Mouse (Mus musculus) erythroid progenitor cell, adult 5-6 weeks (primary cell): ENCODE measurements around the gene Olfr57. TPM values are rescaled to one million over a fixed set of nuclear protein-coding genes. Genes with fewer than 3 reads are reported as not detected.
"Not testable (repeated sequence)": the region's sequence is repeated elsewhere in the genome, so short reads cannot be mapped to it uniquely, and the experiment has no call there.

Experiments used
- ATAC-seq: replicated peaks from 2 replicates; pipeline ENCODE4 v1.8.0; 2016; ENCODE audit warnings: moderate number of reproducible peaks, mild to moderate bottlenecking, moderate TSS enrichment, inconsistent platforms; ENCODE audit not compliant: poor library complexity, low FRiP score, severe bottlenecking
- total RNA-seq, 2 experiments: library from RNA; stranded (forward) in 1 of 2; stranded (reverse) in 1 of 2; fragments of 150-400 nt in 1 of 2; fragments of 186-747, 209-891 nt in 1 of 2; gene quantifications; 2 replicates each; pipeline versions ENCODE4 v1.2.3 to v1.2.4; 2015 to 2017; ENCODE audit warnings: low replicate concordance in 2 of 2

The Olfr57 gene
- total RNA-seq (2015; ENCODE audit: low replicate concordance) (not detected in 2 replicates), total RNA-seq (2017; ENCODE audit: low replicate concordance) (not detected in 2 replicates)

DNA sequence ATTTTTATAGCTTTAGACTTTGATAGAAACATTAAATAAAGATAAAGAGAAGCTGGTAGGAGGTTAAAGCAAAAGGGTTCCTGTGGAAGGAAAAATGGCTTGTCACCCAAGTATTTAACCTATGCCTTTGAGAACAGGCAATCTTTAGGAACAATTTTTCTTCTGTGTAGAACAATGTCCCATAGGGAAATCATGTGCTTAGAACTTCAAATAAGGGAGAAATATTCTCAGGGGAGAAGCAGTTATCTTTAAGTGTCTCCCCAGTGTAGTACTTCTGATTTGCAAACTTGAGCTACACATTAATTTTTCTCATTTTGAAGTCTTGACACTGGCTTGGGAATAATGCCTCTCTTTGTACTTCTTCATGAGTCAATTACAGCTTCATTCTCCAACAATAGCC lies at the start of gene Olfr57:
TSS of gene Olfr57 (plus strand) at position 301 of the 400 bp plus-strand sequence.
- no peak for ATAC-seq

DNA sequence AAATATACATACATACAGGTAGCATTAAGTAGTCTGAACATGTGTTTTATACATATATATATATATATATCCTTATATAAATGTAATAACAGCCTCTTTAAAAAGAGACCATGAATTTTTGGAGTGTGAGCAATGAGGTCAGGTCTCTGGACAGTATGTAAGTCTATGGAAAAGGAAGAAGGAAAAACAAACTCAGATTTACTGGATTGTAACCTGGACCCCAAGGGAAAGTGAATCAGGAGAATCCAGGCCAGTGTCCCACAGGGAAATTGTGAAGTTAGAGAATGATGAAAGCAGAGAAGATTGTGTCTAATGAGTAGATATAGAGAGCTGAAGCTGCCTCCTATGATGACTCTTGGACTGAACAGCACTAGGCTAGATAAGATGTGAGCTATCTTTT lies 47.8 kb upstream of the Olfr57 start, which contains the start of gene Olfr1352:
TSS of gene Olfr1352 (plus strand) at position 301 of the 400 bp plus-strand sequence.
- no peak for ATAC-seq

DNA sequence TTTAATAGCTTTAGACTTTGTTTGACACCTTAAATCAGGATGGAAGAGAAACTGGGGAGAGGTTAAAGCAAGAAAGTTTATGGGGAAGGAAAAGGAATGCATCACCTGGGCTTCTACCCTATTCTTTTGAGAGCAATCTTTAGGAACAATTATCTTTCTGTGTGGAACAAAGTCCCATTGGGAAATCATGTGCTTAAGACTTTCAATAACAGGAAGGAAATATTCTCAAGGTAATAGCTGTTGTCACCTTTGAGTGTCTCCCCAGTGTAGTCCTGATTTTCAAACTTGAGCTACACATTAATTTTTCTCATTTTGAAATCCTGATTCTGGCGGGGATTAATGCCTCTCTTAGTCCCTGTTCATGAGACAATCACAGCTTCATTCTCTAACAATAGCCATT lies 16.4 kb upstream of the Olfr57 start, which contains the start of gene Olfr1351:
TSS of gene Olfr1351 (plus strand) at position 301 of the 400 bp plus-strand sequence.
- ATAC-seq, result no peak

DNA sequence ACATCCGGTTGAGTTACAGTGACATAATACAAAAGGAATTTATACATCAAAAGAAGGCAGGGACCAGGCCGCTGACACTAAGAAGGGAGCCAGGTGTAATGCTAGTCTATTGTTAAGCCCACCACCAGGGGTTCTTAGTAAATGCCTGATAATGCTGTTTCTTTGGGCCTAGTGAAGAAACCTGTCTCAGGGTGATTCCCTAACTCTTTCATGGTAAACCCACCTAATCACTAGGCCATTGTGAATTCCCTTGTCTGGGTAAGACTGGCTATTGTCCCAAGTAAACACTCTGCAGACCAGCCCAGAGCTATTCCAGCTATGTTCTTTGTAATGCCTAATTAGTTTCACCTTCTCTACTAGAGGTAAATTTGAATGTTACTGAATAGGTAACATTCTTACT lies 13.9 kb downstream of the Olfr57 start:
- not testable (repeated sequence) for ATAC-seq

DNA sequence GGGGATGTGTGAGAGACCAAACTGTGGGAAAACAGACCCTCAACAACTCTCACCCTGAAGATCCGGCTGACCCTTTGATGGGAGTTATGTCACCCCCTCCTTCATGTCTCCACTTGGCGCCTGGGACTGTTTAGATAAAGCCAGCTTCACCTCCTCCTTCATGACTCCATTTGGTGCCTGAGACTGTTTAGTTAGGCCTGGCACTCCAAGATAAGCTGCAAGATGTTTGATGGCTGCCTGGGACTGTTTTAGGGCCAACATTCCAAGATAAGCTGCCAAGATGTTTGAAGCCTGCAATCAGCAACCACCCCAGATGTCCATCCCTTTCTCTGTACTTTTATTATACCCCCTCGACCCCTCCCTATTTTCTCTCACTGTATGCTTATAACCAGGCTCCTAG lies 28.8 kb downstream of the Olfr57 start:
- ATAC-seq, result not testable (repeated sequence)

Other genes starting within 250 kb of the Olfr57 start
- not detected in 2 replicates for gene Slc1a6, start 248.2 kb upstream of the Olfr57 start, total RNA-seq (2015; ENCODE audit: low replicate concordance)
- gene Slc1a6, start 248.2 kb upstream of the Olfr57 start, total RNA-seq (2017; ENCODE audit: low replicate concordance), result not detected in 2 replicates
- not detected in 2 replicates for gene Olfr1356, start 176.6 kb upstream of the Olfr57 start, total RNA-seq (2015; ENCODE audit: low replicate concordance)
- not detected in 2 replicates for gene Olfr1356, start 176.6 kb upstream of the Olfr57 start, total RNA-seq (2017; ENCODE audit: low replicate concordance)
- gene Olfr1355, start 153.2 kb upstream of the Olfr57 start, total RNA-seq (2015; ENCODE audit: low replicate concordance), result not detected in 2 replicates
- not detected in 2 replicates for gene Olfr1355, start 153.2 kb upstream of the Olfr57 start, total RNA-seq (2017; ENCODE audit: low replicate concordance)
- gene Olfr1354, start 115.6 kb upstream of the Olfr57 start, total RNA-seq (2015; ENCODE audit: low replicate concordance), result not detected in 2 replicates
- gene Olfr1354, start 115.6 kb upstream of the Olfr57 start, total RNA-seq (2017; ENCODE audit: low replicate concordance), result not detected in 2 replicates
- gene Olfr8, start 78.1 kb upstream of the Olfr57 start, total RNA-seq (2015; ENCODE audit: low replicate concordance), result not detected in 2 replicates
- not detected in 2 replicates for gene Olfr8, start 78.1 kb upstream of the Olfr57 start, total RNA-seq (2017; ENCODE audit: low replicate concordance)
- not detected in 2 replicates for gene Olfr1353, start 65.4 kb upstream of the Olfr57 start, total RNA-seq (2015; ENCODE audit: low replicate concordance)
- gene Olfr1353, start 65.4 kb upstream of the Olfr57 start, total RNA-seq (2017; ENCODE audit: low replicate concordance), result not detected in 2 replicates
- not detected in 2 replicates for gene Olfr1352, start 47.7 kb upstream of the Olfr57 start, total RNA-seq (2015; ENCODE audit: low replicate concordance)
- gene Olfr1352, start 47.7 kb upstream of the Olfr57 start, total RNA-seq (2017; ENCODE audit: low replicate concordance), result not detected in 2 replicates
- not detected in 2 replicates for gene Olfr1351, start 16.3 kb upstream of the Olfr57 start, total RNA-seq (2015; ENCODE audit: low replicate concordance)
- not detected in 2 replicates for gene Olfr1351, start 16.3 kb upstream of the Olfr57 start, total RNA-seq (2017; ENCODE audit: low replicate concordance)
- 6.5 and 8.8 TPM in 2 replicates for gene 2610008E11Rik, start 68.9 kb downstream of the Olfr57 start, total RNA-seq (2015; ENCODE audit: low replicate concordance)
- gene 2610008E11Rik, start 68.9 kb downstream of the Olfr57 start, total RNA-seq (2017; ENCODE audit: low replicate concordance), result 3.0 and 6.3 TPM in 2 replicates
- gene Vmn2r80, start 120.0 kb downstream of the Olfr57 start, total RNA-seq (2015; ENCODE audit: low replicate concordance), result not detected in 2 replicates
- gene Vmn2r80, start 120.0 kb downstream of the Olfr57 start, total RNA-seq (2017; ENCODE audit: low replicate concordance), result not detected in 2 replicates
- not detected in 2 replicates for gene Vmn2r81, start 219.0 kb downstream of the Olfr57 start, total RNA-seq (2015; ENCODE audit: low replicate concordance)
- gene Vmn2r81, start 219.0 kb downstream of the Olfr57 start, total RNA-seq (2017; ENCODE audit: low replicate concordance), result not detected in 2 replicates